Mouse (Mus musculus): ENCODE measurements around the gene Yes1.
"Not testable (repeated sequence)": the region's sequence is repeated elsewhere in the genome, so short reads cannot be mapped to it uniquely, and the experiment has no call there.

Gene Yes1

GRCm38 (mm10) chr5:32706226-32706780 lies 95.3 kb downstream of the Yes1 start:
- no peak for DNase-seq (ENCODE audit: low spot score in 2 of 2)

GRCm38 (mm10) chr5:32711485-32711884 lies 100.5 kb downstream of the Yes1 start:
- DNase-seq (ENCODE audit: low spot score in 2 of 2) = no peak

GRCm38 (mm10) chr5:32712221-32713041 lies 101.5 kb downstream of the Yes1 start:
- DNase-seq (ENCODE audit: low spot score in 2 of 2) = no peak

- DNase-seq (ENCODE audit: low spot score in 2 of 2) = no peak
These were observed 102.2 kb downstream of the Yes1 start for GRCm38 (mm10) chr5:32713042-32713702.

- DNase-seq (ENCODE audit: low spot score in 2 of 2) = peak; percentile 84 to 89
These were observed 102.9 kb downstream of the Yes1 start for GRCm38 (mm10) chr5:32713703-32714467.

- no peak for DNase-seq (ENCODE audit: low spot score in 2 of 2)
These were observed 106.8 kb downstream of the Yes1 start for GRCm38 (mm10) chr5:32717726-32718125.

GRCm38 (mm10) chr5:32718916-32719315 lies 107.9 kb downstream of the Yes1 start:
- DNase-seq (ENCODE audit: low spot score in 2 of 2) = no peak

GRCm38 (mm10) chr5:32720416-32720815 lies 109.4 kb downstream of the Yes1 start:
- DNase-seq (ENCODE audit: low spot score in 2 of 2) = no peak

- DNase-seq (ENCODE audit: low spot score in 2 of 2) = no peak
These were observed 110.3 kb downstream of the Yes1 start for GRCm38 (mm10) chr5:32721316-32721715.

- DNase-seq (ENCODE audit: low spot score in 2 of 2) = no peak
These were observed 111.3 kb downstream of the Yes1 start for GRCm38 (mm10) chr5:32722263-32722662.

- not testable (repeated sequence) for DNase-seq (ENCODE audit: low spot score in 2 of 2)
These were observed 111.7 kb downstream of the Yes1 start for GRCm38 (mm10) chr5:32722711-32723110.

- peak in 1 of 2 experiments; percentile 3 for DNase-seq (ENCODE audit: low spot score in 2 of 2)
These were observed 113.0 kb downstream of the Yes1 start for GRCm38 (mm10) chr5:32723981-32724380.

- peak in 1 of 2 experiments; percentile 2 for DNase-seq (ENCODE audit: low spot score in 2 of 2)
These were observed 114.4 kb downstream of the Yes1 start for GRCm38 (mm10) chr5:32725397-32725796.

GRCm38 (mm10) chr5:32728300-32728699 lies 117.3 kb downstream of the Yes1 start:
- no peak for DNase-seq (ENCODE audit: low spot score in 2 of 2)

GRCm38 (mm10) chr5:32728851-32729250 lies 117.9 kb downstream of the Yes1 start:
- no peak for DNase-seq (ENCODE audit: low spot score in 2 of 2)

- DNase-seq (ENCODE audit: low spot score in 2 of 2) = not testable (repeated sequence)
These were observed 122.9 kb downstream of the Yes1 start for GRCm38 (mm10) chr5:32733892-32734291.

- DNase-seq (ENCODE audit: low spot score in 2 of 2) = no peak
These were observed 124.8 kb downstream of the Yes1 start for GRCm38 (mm10) chr5:32735779-32736178.
